In genomic region chr9:114688252-114688952, GRCm38 (mm10) we compare ENCODE assay signal across 8 mouse cellular contexts. TPM values are rescaled to one million over a fixed set of nuclear protein-coding genes. Genes with fewer than 3 reads are reported as not detected.
DNase-seq lines count a peak whose midpoint lies in the region; ATAC-seq and TF ChIP-seq lines count a peak whose summit lies in the region.

Gene Dync1li1 (plus strand): TSS chr9:114688790.

- H3K27ac ChIP-seq in forebrain, embryonic 12.5 days: peak within 1 kb of the TSS; percentile 95
- peak within 1 kb of the TSS; percentile 94 for H3K27ac ChIP-seq in heart, postnatal 0 days (ENCODE audit: low read depth)
- peak within 1 kb of the TSS; percentile 96 for H3K27ac ChIP-seq in liver, embryonic 16.5 days (ENCODE audit: low read length)
- H3K27ac ChIP-seq in neural tube, embryonic 13.5 days (replicated peaks): peak within 1 kb of the TSS; percentile 98
- peak within 1 kb of the TSS; percentile 85 for H3K27ac ChIP-seq in testis, adult 2 months (ENCODE audit: control insufficient read depth, insufficient read depth, low read depth, low read length)

- H3K9me3 ChIP-seq in E14TG2a.4 (ENCODE audit: low read length): peaks cover 4% of the 10 kb centered on the region; the same call in 1 of the 2 replicates
- no peaks in the 10 kb centered on the region for H3K9me3 ChIP-seq in forebrain, embryonic 12.5 days
- H3K9me3 ChIP-seq in heart, postnatal 0 days (replicated peaks; ENCODE audit: control insufficient read depth, low read length): no peaks in the 10 kb centered on the region
- no peaks in the 10 kb centered on the region for H3K9me3 ChIP-seq in liver, embryonic 16.5 days (replicated peaks; ENCODE audit: control insufficient read depth, low read length)
- H3K9me3 ChIP-seq in neural tube, embryonic 13.5 days: no peaks in the 10 kb centered on the region

- H3K4me2 ChIP-seq in forebrain, embryonic 12.5 days: peak within 1 kb of the TSS; percentile 75
- H3K4me2 ChIP-seq in heart, postnatal 0 days (ENCODE audit: low read depth, low read length): peak within 1 kb of the TSS; percentile 82
- H3K4me2 ChIP-seq in liver, embryonic 16.5 days (ENCODE audit: low read depth, low read length): peak within 1 kb of the TSS; percentile 84
- peak within 1 kb of the TSS; percentile 76 for H3K4me2 ChIP-seq in neural tube, embryonic 13.5 days

- TF ChIP-seq EP300 in heart, postnatal 0 days (IDR thresholded peaks at IDR 0.05; ENCODE audit: low read depth): no peak

- under 1% methylated on average over 57 of the region's 57 CpGs for WGBS in forebrain, embryonic 12.5 days
- under 1% methylated on average over 52 of the region's 57 CpGs for WGBS in heart, postnatal 0 days
- WGBS in liver, embryonic 16.5 days (ENCODE audit: insufficient replicate concordance): under 1% methylated on average over 56 of the region's 57 CpGs
- under 1% methylated on average over 54 of the region's 57 CpGs for WGBS in neural tube, embryonic 13.5 days

- peaks cover 51% of the 10 kb centered on the region for H3K4me1 ChIP-seq in E14TG2a.4 (replicated peaks; ENCODE audit: low read depth, low read length)
- H3K4me1 ChIP-seq in forebrain, embryonic 12.5 days: peaks cover 29% of the 10 kb centered on the region
- peaks cover 19% of the 10 kb centered on the region for H3K4me1 ChIP-seq in heart, postnatal 0 days (ENCODE audit: control insufficient read depth, insufficient read depth)
- peaks cover 21% of the 10 kb centered on the region for H3K4me1 ChIP-seq in liver, embryonic 16.5 days (ENCODE audit: control insufficient read depth, low read depth, low read length)
- H3K4me1 ChIP-seq in neural tube, embryonic 13.5 days (replicated peaks): peaks cover 39% of the 10 kb centered on the region
- peaks cover 7% of the 10 kb centered on the region for H3K4me1 ChIP-seq in testis, adult 2 months (ENCODE audit: control insufficient read depth, insufficient read depth, low read length)

- peak within 1 kb of the TSS; percentile 87 for H3K9ac ChIP-seq in forebrain, embryonic 12.5 days
- H3K9ac ChIP-seq in heart, postnatal 0 days (replicated peaks; ENCODE audit: low read depth, low read length): peak within 1 kb of the TSS; percentile 90
- peak within 1 kb of the TSS; percentile 84 for H3K9ac ChIP-seq in liver, embryonic 16.5 days (ENCODE audit: low read depth, low read length)
- H3K9ac ChIP-seq in neural tube, embryonic 13.5 days: peak within 1 kb of the TSS; percentile 96

- TF ChIP-seq CTCF in E14TG2a.4 (conservative IDR thresholded peaks at IDR 0.05; ENCODE audit: low read length): no peak
- TF ChIP-seq CTCF in heart, postnatal 0 days (IDR thresholded peaks at IDR 0.05; ENCODE audit: low read depth): no peak
- no peak for TF ChIP-seq CTCF in testis, adult 2 months (IDR thresholded peaks at IDR 0.05; ENCODE audit: control insufficient read depth, insufficient read depth, insufficient replicate concordance, low read depth, low read length)

- TF ChIP-seq POLR2A in testis, adult 2 months (IDR thresholded peaks at IDR 0.05; ENCODE audit: control insufficient read depth, low read depth, low read length): peak; percentile 94

- peak; percentile 95 for DNase-seq in c-Kit-positive CD71-positive TER-119-positive erythroid progenitor cells, embryonic 14.5 days (ENCODE audit: low spot score)
- peak; percentile 98 for DNase-seq in heart, postnatal 0 days (ENCODE audit: low spot score)
- DNase-seq in kidney, postnatal 4 days: peak; percentile 98 to 99

- ATAC-seq in forebrain, embryonic 12.5 days (ENCODE audit: low FRiP score): peak; percentile 97
- ATAC-seq in heart, postnatal 0 days (ENCODE audit: insufficient read depth, low read depth): peak; percentile 97
- peak; percentile 96 for ATAC-seq in liver, embryonic 16.5 days (ENCODE audit: low read depth)
- peak; percentile 94 for ATAC-seq in neural tube, embryonic 13.5 days (ENCODE audit: low read depth)

- no peaks in the 10 kb centered on the region for H3K27me3 ChIP-seq in E14TG2a.4 (ENCODE audit: insufficient read depth, low read length)
- no peaks in the 10 kb centered on the region for H3K27me3 ChIP-seq in forebrain, embryonic 12.5 days
- no peaks in the 10 kb centered on the region for H3K27me3 ChIP-seq in heart, postnatal 0 days (ENCODE audit: control insufficient read depth, insufficient read depth, low read length)
- H3K27me3 ChIP-seq in liver, embryonic 16.5 days (ENCODE audit: control insufficient read depth, insufficient read depth, low read depth, low read length): no peaks in the 10 kb centered on the region
- H3K27me3 ChIP-seq in neural tube, embryonic 13.5 days: no peaks in the 10 kb centered on the region
- H3K27me3 ChIP-seq in testis, adult 2 months (ENCODE audit: control insufficient read depth, insufficient read depth, low read length): no peaks in the 10 kb centered on the region

- H3K36me3 ChIP-seq in E14TG2a.4 (ENCODE audit: insufficient read depth, low read length): peaks cover 27% of the 10 kb centered on the region
- H3K36me3 ChIP-seq in forebrain, embryonic 12.5 days (replicated peaks): peaks cover 18% of the 10 kb centered on the region
- peaks cover 15% of the 10 kb centered on the region for H3K36me3 ChIP-seq in heart, postnatal 0 days (replicated peaks; ENCODE audit: control insufficient read depth, insufficient read depth, low read length)
- peaks cover 4% of the 10 kb centered on the region for H3K36me3 ChIP-seq in liver, embryonic 16.5 days (ENCODE audit: control insufficient read depth, insufficient read depth)
- H3K36me3 ChIP-seq in neural tube, embryonic 13.5 days: peaks cover 22% of the 10 kb centered on the region
- no peaks in the 10 kb centered on the region for H3K36me3 ChIP-seq in testis, adult 2 months (ENCODE audit: control insufficient read depth, insufficient read depth, low read length)

- peak within 1 kb of the TSS; percentile 99 for H3K4me3 ChIP-seq in E14TG2a.4 (replicated peaks; ENCODE audit: low read length)
- peak within 1 kb of the TSS; percentile 95 for H3K4me3 ChIP-seq in forebrain, embryonic 12.5 days (replicated peaks)
- H3K4me3 ChIP-seq in heart, postnatal 0 days (ENCODE audit: low read depth, low read length): peak within 1 kb of the TSS; percentile 85
- H3K4me3 ChIP-seq in liver, embryonic 16.5 days (ENCODE audit: low read depth, low read length): peak within 1 kb of the TSS; percentile 75
- peak within 1 kb of the TSS; percentile 99 for H3K4me3 ChIP-seq in neural tube, embryonic 13.5 days
- peak within 1 kb of the TSS; percentile 85 for H3K4me3 ChIP-seq in testis, adult 2 months (ENCODE audit: control insufficient read depth, low read depth, low read length)

RNA-seq across cellular contexts. Expression of gene Dync1li1, which starts in this region (rescaled TPM):
- 101 and 104 TPM in 2 replicates for polyA plus RNA-seq in forebrain, embryonic 12.5 days (2016; fragmentation: Nextera tagmentation; extraction: Ambion mirVana)
- total RNA-seq in heart, postnatal 0 days (2014; rRNA removed; ENCODE audit: low replicate concordance): 76.0 and 84.0 TPM in 2 replicates
- polyA plus RNA-seq in heart, postnatal 0 days (2015; fragmentation: Nextera tagmentation; extraction: Ambion mirVana): 70.5 and 75.2 TPM in 2 replicates
- 18.4 and 19.3 TPM in 2 replicates for polyA plus RNA-seq in liver, embryonic 16.5 days (2015; fragmentation: Nextera tagmentation; extraction: Ambion mirVana)
- 143 and 151 TPM in 2 replicates for polyA plus RNA-seq in neural tube, embryonic 13.5 days (2015; fragmentation: Nextera tagmentation; extraction: Ambion mirVana)
- 3.8 and 4.7 TPM in 2 replicates for polyA plus RNA-seq in testis, adult 2 months (2012; rRNA removed)

Comparison
In these comparisons a context has a peak if more than half of its experiments do, and no peak if none do; other contexts are left out.
1. Peak in every context shown above with its lines: DNase-seq, ATAC-seq, H3K4me3 ChIP-seq and H3K27ac ChIP-seq.